Mouse (Mus musculus): ENCODE data around the gene Actr6.

The Actr6 gene

GRCm38 (mm10) chr10:89732001-89732794, at the start of gene Actr6:
Gene Actr6 (minus strand): TSS chr10:89732295.
- DNase-seq = peak; percentile 95

GRCm38 (mm10) chr10:89776029-89776428, 43.9 kb upstream of the Actr6 start:
- no peak for DNase-seq

GRCm38 (mm10) chr10:89771894-89772293, 39.8 kb upstream of the Actr6 start:
- no peak for DNase-seq

GRCm38 (mm10) chr10:89769096-89769495, 37.0 kb upstream of the Actr6 start:
- DNase-seq = no peak

GRCm38 (mm10) chr10:89768352-89769020, 36.4 kb upstream of the Actr6 start:
- no peak for DNase-seq

- peak; percentile 40 for DNase-seq
These were observed 34.0 kb upstream of the Actr6 start for GRCm38 (mm10) chr10:89765790-89766714.

GRCm38 (mm10) chr10:89764457-89765121, 32.5 kb upstream of the Actr6 start:
- no peak for DNase-seq

GRCm38 (mm10) chr10:89760772-89761171, 28.7 kb upstream of the Actr6 start:
- DNase-seq = no peak

- DNase-seq = no peak
These were observed 23.1 kb upstream of the Actr6 start for GRCm38 (mm10) chr10:89755231-89755630.

- DNase-seq = no peak
These were observed 19.0 kb upstream of the Actr6 start for GRCm38 (mm10) chr10:89751069-89751468.

GRCm38 (mm10) chr10:89748619-89749018, 16.5 kb upstream of the Actr6 start:
- no peak for DNase-seq

- DNase-seq = no peak
These were observed 15.8 kb upstream of the Actr6 start for GRCm38 (mm10) chr10:89747911-89748310.

GRCm38 (mm10) chr10:89747221-89747905, 15.3 kb upstream of the Actr6 start:
- DNase-seq = no peak

GRCm38 (mm10) chr10:89746581-89746980, 14.5 kb upstream of the Actr6 start:
- DNase-seq = no peak

- no peak for DNase-seq
These were observed 13.5 kb upstream of the Actr6 start for GRCm38 (mm10) chr10:89745666-89746020.

GRCm38 (mm10) chr10:89744871-89745665, 13.0 kb upstream of the Actr6 start, which contains the start of gene Uhrf1bp1l:
Gene Uhrf1bp1l (plus strand): TSS chr10:89744991.
- peak; percentile 98 for DNase-seq

GRCm38 (mm10) chr10:89744341-89744740, 12.2 kb upstream of the Actr6 start:
- DNase-seq = no peak

- DNase-seq = no peak
These were observed 11.2 kb upstream of the Actr6 start for GRCm38 (mm10) chr10:89743266-89743665.

- no peak for DNase-seq
These were observed 8.9 kb upstream of the Actr6 start for GRCm38 (mm10) chr10:89740995-89741394.

GRCm38 (mm10) chr10:89739703-89740102, 7.6 kb upstream of the Actr6 start:
- DNase-seq = no peak

- no peak for DNase-seq
These were observed 6.3 kb upstream of the Actr6 start for GRCm38 (mm10) chr10:89738395-89738794.
